Mouse (Mus musculus): ENCODE results near the gene Man1b1. TPM values are rescaled to one million over a fixed set of nuclear protein-coding genes. Genes with fewer than 3 reads are reported as not detected.

The Man1b1 gene
- polyA plus RNA-seq, 1 experiment from 2014 or later, result 43.2 TPM

GRCm38 (mm10) chr2:25372644-25373391, 40.7 kb downstream of the Man1b1 start:
- peak; percentile 43 for ATAC-seq
- peak overlapping the region; percentile 74 for H3K9ac ChIP-seq (ENCODE audit: low read depth, low read length)
- no peaks in the 10 kb centered on the region for H3K27me3 ChIP-seq (replicated peaks; ENCODE audit: control insufficient read depth, insufficient read depth, low read length)
- peak overlapping the region; percentile 67 for H3K4me3 ChIP-seq (ENCODE audit: low read length)
- H3K4me2 ChIP-seq (ENCODE audit: low read depth, low read length), result peak overlapping the region; percentile 90
- H3K9me3 ChIP-seq (ENCODE audit: control insufficient read depth, low read length), result no peaks in the 10 kb centered on the region
- H3K36me3 ChIP-seq (ENCODE audit: control insufficient read depth, insufficient read depth, low read length), result peaks cover 14% of the 10 kb centered on the region
- 1% methylated on average over 42 of the region's 42 CpGs for WGBS
- H3K27ac ChIP-seq (ENCODE audit: low read length), result peak overlapping the region; percentile 65
- peaks cover 20% of the 10 kb centered on the region for H3K4me1 ChIP-seq (ENCODE audit: control insufficient read depth, insufficient read depth, low read length)

- H3K36me3 ChIP-seq (ENCODE audit: control insufficient read depth, insufficient read depth, low read length), result peaks cover 18% of the 10 kb centered on the region
- H3K9ac ChIP-seq (ENCODE audit: low read depth, low read length), result peak overlapping the region; percentile 74
- H3K4me3 ChIP-seq (ENCODE audit: low read length), result peak overlapping the region; percentile 67
- H3K9me3 ChIP-seq (ENCODE audit: control insufficient read depth, low read length), result no peaks in the 10 kb centered on the region
- H3K27ac ChIP-seq (ENCODE audit: low read length), result no peak overlapping the region
- H3K4me2 ChIP-seq (ENCODE audit: low read depth, low read length), result peak overlapping the region; percentile 90
- H3K4me1 ChIP-seq (ENCODE audit: control insufficient read depth, insufficient read depth, low read length), result peaks cover 20% of the 10 kb centered on the region
- no peaks in the 10 kb centered on the region for H3K27me3 ChIP-seq (replicated peaks; ENCODE audit: control insufficient read depth, insufficient read depth, low read length)
- 40% methylated on average over 2 of the region's 2 CpGs for WGBS
- no peak for ATAC-seq
Measured at GRCm38 (mm10) chr2:25373431-25373830, 41.3 kb downstream of the Man1b1 start.

- H3K4me3 ChIP-seq (ENCODE audit: low read length), result no peak overlapping the region
- no peak for ATAC-seq
- no peak overlapping the region for H3K27ac ChIP-seq (ENCODE audit: low read length)
- no peaks in the 10 kb centered on the region for H3K27me3 ChIP-seq (replicated peaks; ENCODE audit: control insufficient read depth, insufficient read depth, low read length)
- peaks cover 18% of the 10 kb centered on the region for H3K36me3 ChIP-seq (ENCODE audit: control insufficient read depth, insufficient read depth, low read length)
- H3K9me3 ChIP-seq (ENCODE audit: control insufficient read depth, low read length), result no peaks in the 10 kb centered on the region
- 64% methylated on average over 4 of the region's 4 CpGs for WGBS
- H3K4me1 ChIP-seq (ENCODE audit: control insufficient read depth, insufficient read depth, low read length), result peaks cover 18% of the 10 kb centered on the region
- H3K4me2 ChIP-seq (ENCODE audit: low read depth, low read length), result no peak overlapping the region
- no peak overlapping the region for H3K9ac ChIP-seq (ENCODE audit: low read depth, low read length)
Measured at GRCm38 (mm10) chr2:25376589-25376988, 44.5 kb downstream of the Man1b1 start.

- no peaks in the 10 kb centered on the region for H3K36me3 ChIP-seq (ENCODE audit: control insufficient read depth, insufficient read depth, low read length)
- H3K27ac ChIP-seq (ENCODE audit: low read length), result no peak overlapping the region
- no peaks in the 10 kb centered on the region for H3K9me3 ChIP-seq (ENCODE audit: control insufficient read depth, low read length)
- H3K27me3 ChIP-seq (replicated peaks; ENCODE audit: control insufficient read depth, insufficient read depth, low read length), result no peaks in the 10 kb centered on the region
- ATAC-seq, result peak; percentile 40; the same call in 1 of the 2 replicates
- H3K4me2 ChIP-seq (ENCODE audit: low read depth, low read length), result no peak overlapping the region
- H3K9ac ChIP-seq (ENCODE audit: low read depth, low read length), result no peak overlapping the region
- no peaks in the 10 kb centered on the region for H3K4me1 ChIP-seq (ENCODE audit: control insufficient read depth, insufficient read depth, low read length)
- 59% methylated on average over 5 of the region's 5 CpGs for WGBS
- no peak overlapping the region for H3K4me3 ChIP-seq (ENCODE audit: low read length)
Measured at GRCm38 (mm10) chr2:25384492-25384891, 52.4 kb downstream of the Man1b1 start.

GRCm38 (mm10) chr2:25391266-25391665, 59.1 kb downstream of the Man1b1 start:
- Histone ChIP-seq H3K9me3 (ENCODE audit: control insufficient read depth, low read length) (no peaks in the 10 kb centered on the region), H3K9ac (ENCODE audit: low read depth, low read length) (no peak overlapping the region), H3K4me2 (ENCODE audit: low read depth, low read length) (no peak overlapping the region), H3K4me1 (ENCODE audit: control insufficient read depth, insufficient read depth, low read length) (peaks cover 15% of the 10 kb centered on the region), H3K27me3 (replicated peaks; ENCODE audit: control insufficient read depth, insufficient read depth, low read length) (no peaks in the 10 kb centered on the region), H3K36me3 (ENCODE audit: control insufficient read depth, insufficient read depth, low read length) (no peaks in the 10 kb centered on the region), H3K27ac (ENCODE audit: low read length) (no peak overlapping the region), H3K4me3 (ENCODE audit: low read length) (no peak overlapping the region)
- 62% methylated on average over 5 of the region's 5 CpGs for WGBS
- ATAC-seq, result no peak

GRCm38 (mm10) chr2:25394281-25395221, 62.4 kb downstream of the Man1b1 start:
- Histone ChIP-seq H3K4me2 (ENCODE audit: low read depth, low read length) (no peak overlapping the region), H3K9me3 (ENCODE audit: control insufficient read depth, low read length) (no peaks in the 10 kb centered on the region), H3K4me3 (ENCODE audit: low read length) (no peak overlapping the region), H3K36me3 (ENCODE audit: control insufficient read depth, insufficient read depth, low read length) (no peaks in the 10 kb centered on the region), H3K4me1 (ENCODE audit: control insufficient read depth, insufficient read depth, low read length) (peaks cover 19% of the 10 kb centered on the region), H3K9ac (ENCODE audit: low read depth, low read length) (no peak overlapping the region), H3K27ac (ENCODE audit: low read length) (0 out of 2 replicates have a peak overlapping the region, but pooled peaks have one; percentile 6), H3K27me3 (replicated peaks; ENCODE audit: control insufficient read depth, insufficient read depth, low read length) (peaks cover 13% of the 10 kb centered on the region; the same call in 1 of the 2 replicates)
- ATAC-seq, result 0 out of 2 replicates have a peak, but pooled peaks have one; percentile 10
- 41% methylated on average over 3 of the region's 3 CpGs for WGBS

- H3K27me3 ChIP-seq (replicated peaks; ENCODE audit: control insufficient read depth, insufficient read depth, low read length), result peaks cover 26% of the 10 kb centered on the region; the same call in 1 of the 2 replicates
- peak within 1 kb of the TSS; percentile 88 for H3K4me2 ChIP-seq (ENCODE audit: low read depth, low read length)
- peak within 1 kb of the TSS; percentile 64 for H3K4me3 ChIP-seq (ENCODE audit: low read length)
- peak within 1 kb of the TSS; percentile 73 for H3K9ac ChIP-seq (ENCODE audit: low read depth, low read length)
- H3K27ac ChIP-seq (ENCODE audit: low read length), result peak within 1 kb of the TSS; percentile 69
- H3K9me3 ChIP-seq (ENCODE audit: control insufficient read depth, low read length), result no peaks in the 10 kb centered on the region
- H3K4me1 ChIP-seq (ENCODE audit: control insufficient read depth, insufficient read depth, low read length), result peaks cover 25% of the 10 kb centered on the region
- peak; percentile 90 for ATAC-seq
- WGBS, result 1% methylated on average over 57 of the region's 57 CpGs
- no peaks in the 10 kb centered on the region for H3K36me3 ChIP-seq (ENCODE audit: control insufficient read depth, insufficient read depth, low read length)
Measured at GRCm38 (mm10) chr2:25395721-25396596, 63.8 kb downstream of the Man1b1 start, which contains the start of gene Entpd2. Gene Entpd2 (plus strand): TSS chr2:25395874.

- H3K4me2 ChIP-seq (ENCODE audit: low read depth, low read length), result peak overlapping the region; percentile 88
- WGBS, result 42% methylated on average over 3 of the region's 3 CpGs
- no peaks in the 10 kb centered on the region for H3K36me3 ChIP-seq (ENCODE audit: control insufficient read depth, insufficient read depth, low read length)
- H3K9ac ChIP-seq (ENCODE audit: low read depth, low read length), result peak overlapping the region; percentile 73; the same call in 1 of the 2 replicates
- H3K27ac ChIP-seq (ENCODE audit: low read length), result no peak overlapping the region
- peaks cover 25% of the 10 kb centered on the region for H3K4me1 ChIP-seq (ENCODE audit: control insufficient read depth, insufficient read depth, low read length)
- no peak for ATAC-seq
- peak overlapping the region; percentile 64 for H3K4me3 ChIP-seq (ENCODE audit: low read length)
- H3K9me3 ChIP-seq (ENCODE audit: control insufficient read depth, low read length), result no peaks in the 10 kb centered on the region
- H3K27me3 ChIP-seq (replicated peaks; ENCODE audit: control insufficient read depth, insufficient read depth, low read length), result peaks cover 30% of the 10 kb centered on the region; the same call in 1 of the 2 replicates
Measured at GRCm38 (mm10) chr2:25396597-25396983, 64.5 kb downstream of the Man1b1 start.

Data from intestine, embryonic 16.5 days (tissue).